Mouse (Mus musculus) E14TG2a.4 (cell line): ENCODE measurements around the gene Krtap9-5.
A peak's percentile ranks its signal among the peaks of the same experiment; 100 is the strongest.

ENCODE experiments used
- H3K27me3 ChIP-seq: 2 replicates; pipeline ENCODE4 v1.6.1; 2014; ENCODE audit warnings: low read length, control low read depth; ENCODE audit not compliant: insufficient read depth
- H3K36me3 ChIP-seq: 2 replicates; pipeline ENCODE4 v1.6.1; 2014; ENCODE audit warnings: low read length, control low read depth; ENCODE audit not compliant: insufficient read depth
- H3K4me1 ChIP-seq: replicated peaks from 2 replicates; pipeline ENCODE4 v1.6.1; 2014; ENCODE audit warnings: low read depth, low read length, control low read depth
- H3K4me3 ChIP-seq: replicated peaks from 2 replicates; pipeline ENCODE4 v1.5.1; 2014; ENCODE audit warnings: mild to moderate bottlenecking, low read length
- H3K9me3 ChIP-seq: 2 replicates; pipeline ENCODE4 v1.6.1; 2014; ENCODE audit warnings: low read length, control low read depth
- CTCF ChIP-seq: conservative IDR thresholded peaks from 2 replicates; pipeline ENCODE4 v1.5.1; 2014; ENCODE audit warnings: low read length
- NANOG ChIP-seq: IDR thresholded peaks from 2 replicates; pipeline ENCODE4 v1.6.1; 2014; ENCODE audit warnings: borderline replicate concordance, low read length, mixed read lengths
- POU5F1 ChIP-seq: IDR thresholded peaks from 2 replicates; pipeline ENCODE4 v1.6.1; 2014; ENCODE audit warnings: low read length, borderline replicate concordance

Gene Krtap9-5

GRCm38 (mm10) chr11:99983442-99983841 lies 35.2 kb downstream of the Krtap9-5 start:
- peaks cover 34% of the 10 kb centered on the region for H3K27me3 ChIP-seq
- no peaks in the 10 kb centered on the region for H3K36me3 ChIP-seq
- 0 out of 2 replicates have a peak, but pooled peaks cover 4% of the 10 kb centered on the region for H3K4me1 ChIP-seq
- TF ChIP-seq POU5F1 (no peak), NANOG (no peak), CTCF (no peak)
- peaks cover 20% of the 10 kb centered on the region for H3K9me3 ChIP-seq
- no peak overlapping the region for H3K4me3 ChIP-seq

DNA sequence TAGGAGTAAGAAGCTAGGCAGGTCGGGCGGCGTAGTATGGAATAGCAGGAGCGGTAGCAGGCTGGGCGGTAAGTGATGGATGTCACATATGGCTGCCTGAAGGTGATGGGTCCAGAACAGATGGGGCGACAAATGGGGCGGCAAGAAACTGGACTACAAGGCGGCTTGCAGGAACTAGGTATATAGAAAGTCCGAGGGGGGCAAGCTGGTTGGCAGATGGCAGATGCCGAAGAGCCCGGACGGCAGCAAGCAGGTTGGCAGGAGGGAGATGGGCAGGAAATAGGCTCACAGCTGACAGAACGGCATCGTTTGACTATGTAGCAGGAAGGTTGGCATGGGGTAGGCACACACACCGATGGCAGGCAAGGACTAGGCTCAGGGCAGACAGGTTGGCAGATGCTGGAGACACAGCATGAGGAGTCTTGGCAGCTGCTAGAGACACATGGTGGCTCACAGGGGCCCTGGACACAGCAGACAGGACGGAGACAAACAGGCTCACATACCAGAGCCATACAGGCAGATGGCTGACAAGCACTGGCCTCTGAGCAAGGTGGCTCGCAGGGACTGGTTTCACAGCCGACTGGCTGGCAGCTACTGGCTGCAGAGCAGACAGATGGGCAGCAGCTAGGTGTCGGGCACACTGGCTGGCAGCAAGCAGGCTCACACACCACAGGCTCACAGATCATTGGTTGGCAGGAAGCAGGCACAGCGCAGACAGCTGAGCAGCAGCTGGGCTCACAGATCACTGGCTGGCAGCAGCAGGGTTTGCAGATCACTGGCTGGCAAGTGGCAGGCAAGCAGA lies 37.2 kb downstream of the Krtap9-5 start:
- Histone ChIP-seq H3K27me3 (peaks cover 34% of the 10 kb centered on the region), H3K9me3 (peaks cover 20% of the 10 kb centered on the region)
- no peak for TF ChIP-seq POU5F1
- no peak for TF ChIP-seq CTCF
- no peak for TF ChIP-seq NANOG

DNA sequence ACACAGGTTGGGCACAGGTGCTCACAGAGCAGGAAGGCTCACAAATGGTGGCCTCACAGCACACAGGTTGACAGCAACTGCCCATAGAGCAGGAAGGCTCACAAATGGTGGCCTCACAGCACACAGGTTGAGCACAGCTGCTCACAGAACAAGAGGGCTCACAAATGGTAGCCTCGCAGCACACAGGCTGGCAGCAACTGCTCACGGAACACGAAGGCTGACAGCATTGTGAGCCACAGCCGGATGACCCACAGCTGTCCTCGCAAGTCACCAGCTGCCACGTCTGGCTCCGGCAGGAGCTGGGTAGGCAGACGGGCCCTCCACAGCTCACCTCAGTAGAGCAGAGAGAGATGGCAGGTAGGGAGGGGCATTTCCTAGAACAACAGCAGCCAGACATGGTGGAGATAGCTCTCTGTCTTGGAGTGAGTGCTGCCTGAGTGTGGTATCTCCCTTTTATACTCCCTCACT lies 37.9 kb downstream of the Krtap9-5 start, which contains the start of gene Krtap16-1:
Gene Krtap16-1 (minus strand): TSS at position 418 of the 468 bp plus-strand sequence.
- peak within 1 kb of the TSS; percentile 46; the same call in 1 of the 2 replicates for H3K4me3 ChIP-seq

More for the DNA sequence above, 37.2 kb downstream of the Krtap9-5 start:
- H3K4me1 ChIP-seq: 0 out of 2 replicates have a peak, but pooled peaks cover 4% of the 10 kb centered on the region
- H3K36me3 ChIP-seq: no peaks in the 10 kb centered on the region
- H3K4me3 ChIP-seq: peak overlapping the region; percentile 46; the same call in 1 of the 2 replicates

GRCm38 (mm10) chr11:99988530-99988929 lies 40.3 kb downstream of the Krtap9-5 start:
- peaks cover 40% of the 10 kb centered on the region for H3K27me3 ChIP-seq
- 0 out of 2 replicates have a peak, but pooled peaks cover 4% of the 10 kb centered on the region for H3K4me1 ChIP-seq
- TF ChIP-seq NANOG: no peak
- TF ChIP-seq CTCF: no peak
- TF ChIP-seq POU5F1: no peak
- H3K9me3 ChIP-seq: no peaks in the 10 kb centered on the region
- H3K36me3 ChIP-seq: no peaks in the 10 kb centered on the region
- H3K4me3 ChIP-seq: no peak overlapping the region

More for the DNA sequence above, 37.9 kb downstream of the Krtap9-5 start, which contains the start of gene Krtap16-1:
- Histone ChIP-seq H3K36me3 (no peaks in the 10 kb centered on the region), H3K4me1 (0 out of 2 replicates have a peak, but pooled peaks cover 4% of the 10 kb centered on the region), H3K27me3 (peaks cover 34% of the 10 kb centered on the region), H3K9me3 (peaks cover 15% of the 10 kb centered on the region)
- TF ChIP-seq NANOG: no peak
- no peak for TF ChIP-seq POU5F1

GRCm38 (mm10) chr11:99989881-99990405 lies 41.7 kb downstream of the Krtap9-5 start:
- Histone ChIP-seq H3K27me3 (peaks cover 38% of the 10 kb centered on the region), H3K4me1 (0 out of 2 replicates have a peak, but pooled peaks cover 4% of the 10 kb centered on the region), H3K4me3 (no peak overlapping the region), H3K9me3 (no peaks in the 10 kb centered on the region), H3K36me3 (no peaks in the 10 kb centered on the region)
- TF ChIP-seq NANOG: no peak
- no peak for TF ChIP-seq CTCF
- no peak for TF ChIP-seq POU5F1

- Histone ChIP-seq H3K36me3 (no peaks in the 10 kb centered on the region), H3K9me3 (no peaks in the 10 kb centered on the region), H3K4me3 (no peak overlapping the region), H3K4me1 (0 out of 2 replicates have a peak, but pooled peaks cover under 1% of the 10 kb centered on the region), H3K27me3 (peaks cover 34% of the 10 kb centered on the region)
- TF ChIP-seq POU5F1 (no peak), CTCF (no peak), NANOG (no peak)
Observed at GRCm38 (mm10) chr11:99990571-99990970, 42.3 kb downstream of the Krtap9-5 start.

DNA sequence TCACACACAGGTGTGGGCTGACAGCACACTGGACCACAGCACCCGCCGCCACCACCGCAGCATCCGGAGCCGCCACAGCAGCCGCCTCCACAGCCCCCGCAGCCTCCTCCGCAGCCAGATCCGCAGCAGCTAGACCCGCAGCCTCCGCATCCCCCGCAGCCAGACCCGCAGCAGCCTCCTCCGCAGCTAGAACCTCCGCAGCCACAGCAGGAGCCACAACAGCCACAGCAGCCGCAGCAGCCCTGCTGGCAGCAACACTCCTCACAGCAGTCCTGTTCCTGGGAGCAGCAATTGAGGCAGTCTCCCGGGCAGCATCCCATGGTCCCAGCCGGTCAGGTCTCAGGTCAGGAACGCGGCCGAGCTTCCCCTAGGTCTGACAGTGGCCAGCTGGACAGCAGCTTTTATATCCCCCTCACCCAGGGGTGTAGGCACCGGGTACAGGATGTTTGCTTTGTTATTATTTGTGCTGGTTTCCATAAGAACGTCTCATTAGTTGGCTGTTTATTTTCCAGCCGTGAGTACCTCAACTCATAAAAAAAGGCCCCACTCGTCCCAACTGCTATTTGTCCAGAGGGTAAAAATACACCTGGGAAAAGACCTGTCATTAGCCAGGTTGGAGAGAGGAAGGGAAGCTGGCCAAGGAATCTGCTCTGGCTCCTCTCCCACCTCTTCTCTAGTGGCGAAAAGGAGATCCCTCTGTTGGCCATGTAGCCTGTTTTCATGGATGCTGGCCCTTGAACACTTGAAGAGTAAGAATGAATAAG lies 45.5 kb downstream of the Krtap9-5 start, which contains the start of gene Krtap17-1:
Gene Krtap17-1 (minus strand): TSS at position 375 of the 764 bp plus-strand sequence.
- peak within 1 kb of the TSS; percentile 63 for H3K4me3 ChIP-seq
- TF ChIP-seq CTCF (no peak), POU5F1 (no peak), NANOG (no peak)
- no peaks in the 10 kb centered on the region for H3K36me3 ChIP-seq
- H3K9me3 ChIP-seq: no peaks in the 10 kb centered on the region
- H3K27me3 ChIP-seq: peaks cover 31% of the 10 kb centered on the region
- no peaks in the 10 kb centered on the region for H3K4me1 ChIP-seq

GRCm38 (mm10) chr11:99994384-99994661 lies 46.0 kb downstream of the Krtap9-5 start:
- TF ChIP-seq NANOG (no peak), CTCF (no peak), POU5F1 (no peak)
- H3K4me1 ChIP-seq: no peaks in the 10 kb centered on the region
- H3K9me3 ChIP-seq: no peaks in the 10 kb centered on the region
- no peak overlapping the region for H3K4me3 ChIP-seq
- no peaks in the 10 kb centered on the region for H3K36me3 ChIP-seq
- peaks cover 31% of the 10 kb centered on the region for H3K27me3 ChIP-seq
